Mouse (Mus musculus) CH12.LX (cell line): ENCODE results near the gene Poc1b. TPM values are rescaled to one million over a fixed set of nuclear protein-coding genes. Genes with fewer than 3 reads are reported as not detected.

Source experiments
- DNase-seq: peaks from one replicate; pipeline ENCODE4 v3.0.0-alpha.2; 2013; ENCODE audit errors: extremely low read depth
- H3K27ac ChIP-seq: 2 replicates; pipeline ENCODE4 v1.5.1; 2012; ENCODE audit warnings: low read depth, mild to moderate bottlenecking, control low read depth, moderate library complexity; ENCODE audit not compliant: insufficient read depth
- H3K27me3 ChIP-seq: replicated peaks from 2 replicates; pipeline ENCODE3; 2012; ENCODE audit warnings: inconsistent platforms
- H3K36me3 ChIP-seq, 2 experiments: replicated peaks in 1 of 2; 2 replicates each; pipeline versions ENCODE3 to v1.6.1; 2012; ENCODE audit warnings: inconsistent platforms in 1 of 2, low read length in 1 of 2, mild to moderate bottlenecking in 1 of 2, mixed read lengths in 1 of 2, moderate library complexity in 1 of 2; ENCODE audit not compliant: control insufficient read depth in 1 of 2, insufficient read depth in 1 of 2
- H3K4me1 ChIP-seq, 2 experiments: 2 replicates each; pipeline ENCODE4 v1.6.1; 2012; ENCODE audit warnings: inconsistent platforms in 1 of 2, moderate library complexity in 1 of 2; ENCODE audit not compliant: insufficient read depth in 2 of 2, control insufficient read depth in 1 of 2
- H3K4me2 ChIP-seq: 2 replicates; pipeline ENCODE4 v1.6.1; 2012; ENCODE audit warnings: low read depth, mild to moderate bottlenecking, control low read depth; ENCODE audit not compliant: poor library complexity, insufficient read depth, severe bottlenecking
- H3K4me3 ChIP-seq, 3 experiments: fragments of 150-350 bp in 1 of 3; sonication (generic) in 1 of 3; replicated peaks in 1 of 3; 2 replicates each; pipeline versions ENCODE3 to v1.5.1; 2011 to 2012; ENCODE audit warnings: low read depth in 2 of 3, low read length in 2 of 3, mild to moderate bottlenecking in 2 of 3, moderate library complexity in 2 of 3, control low read depth in 1 of 3, improper control_type of control experiment in 1 of 3, inconsistent platforms in 1 of 3, mixed read lengths in 1 of 3; ENCODE audit not compliant: poor library complexity in 1 of 3
- H3K79me2 ChIP-seq: replicated peaks from 2 replicates; pipeline ENCODE4 v1.6.1; 2012; ENCODE audit warnings: mild to moderate bottlenecking, moderate library complexity; ENCODE audit not compliant: control insufficient read depth, poor library complexity, insufficient read depth, severe bottlenecking; ENCODE audit errors: extremely low read depth
- H3K9ac ChIP-seq: 2 replicates; pipeline ENCODE4 v1.6.1; 2012; ENCODE audit warnings: low read depth, mild to moderate bottlenecking, control low read depth, moderate library complexity; ENCODE audit not compliant: insufficient read depth
- H3K9me3 ChIP-seq: replicated peaks from 2 replicates; pipeline ENCODE3; 2012; ENCODE audit warnings: low read length, inconsistent platforms, mixed read lengths
- ELF1 ChIP-seq: IDR thresholded peaks from 2 replicates; pipeline ENCODE4 v1.6.1; 2014; ENCODE audit warnings: low read depth, mild to moderate bottlenecking, inconsistent platforms, low read length, improper control_type of control experiment
- EP300 ChIP-seq: IDR thresholded peaks from 2 replicates; pipeline ENCODE4 v1.6.1; 2011; ENCODE audit warnings: low read length, improper control_type of control experiment
- IRF4 ChIP-seq: IDR thresholded peaks from 2 replicates; pipeline ENCODE4 v1.6.1; 2014; ENCODE audit warnings: low read depth, mild to moderate bottlenecking, inconsistent platforms, low read length, improper control_type of control experiment
- JUND ChIP-seq: conservative IDR thresholded peaks from 2 replicates; pipeline ENCODE4 v1.6.1; 2011; ENCODE audit warnings: low read depth, low read length, improper control_type of control experiment
- MAFK ChIP-seq: IDR thresholded peaks from 2 replicates; pipeline ENCODE4 v1.6.1; 2011; ENCODE audit warnings: low read length, improper control_type of control experiment; ENCODE audit not compliant: insufficient replicate concordance
- MAX ChIP-seq: IDR thresholded peaks from 2 replicates; pipeline ENCODE4 v1.6.1; 2011; ENCODE audit warnings: low read length, improper control_type of control experiment
- MAZ ChIP-seq: IDR thresholded peaks from 2 replicates; pipeline ENCODE4 v1.6.1; 2012; ENCODE audit warnings: low read depth, mild to moderate bottlenecking, inconsistent platforms, low read length, improper control_type of control experiment, moderate library complexity
- MEF2A ChIP-seq: IDR thresholded peaks from 2 replicates; pipeline ENCODE4 v1.6.1; 2014; ENCODE audit warnings: low read depth, mild to moderate bottlenecking, inconsistent platforms, low read length, improper control_type of control experiment, borderline replicate concordance
- MXI1 ChIP-seq: IDR thresholded peaks from 2 replicates; pipeline ENCODE4 v1.6.1; 2011; ENCODE audit warnings: mild to moderate bottlenecking, low read depth, low read length, improper control_type of control experiment
- MYC ChIP-seq: IDR thresholded peaks from 2 replicates; pipeline ENCODE4 v1.6.1; 2011; ENCODE audit warnings: low read depth, mild to moderate bottlenecking, improper control_type of control experiment, low read length
- NRF1 ChIP-seq: IDR thresholded peaks from 2 replicates; pipeline ENCODE4 v1.6.1; 2014; ENCODE audit warnings: low read depth, mild to moderate bottlenecking, inconsistent platforms, low read length, improper control_type of control experiment, moderate library complexity
- POLR2A ChIP-seq: IDR thresholded peaks from 2 replicates; pipeline ENCODE4 v1.6.1; 2011; ENCODE audit warnings: low read depth, mild to moderate bottlenecking, improper control_type of control experiment, low read length
- POLR2AphosphoS2 ChIP-seq: IDR thresholded peaks from 2 replicates; pipeline ENCODE4 v1.6.1; 2011; ENCODE audit warnings: low read depth, low read length, improper control_type of control experiment
- TCF12 ChIP-seq: IDR thresholded peaks from 2 replicates; pipeline ENCODE4 v1.6.1; 2014; ENCODE audit warnings: low read depth, mild to moderate bottlenecking, inconsistent platforms, low read length, improper control_type of control experiment
- ZC3H11A ChIP-seq: IDR thresholded peaks from 2 replicates; pipeline ENCODE4 v1.6.1; 2012; ENCODE audit warnings: low read depth, mild to moderate bottlenecking, inconsistent platforms, low read length, improper control_type of control experiment
- ZKSCAN1 ChIP-seq: IDR thresholded peaks from 2 replicates; pipeline ENCODE4 v1.6.1; 2012; ENCODE audit warnings: low read depth, inconsistent platforms, low read length, improper control_type of control experiment, borderline replicate concordance
- ZMIZ1 ChIP-seq: IDR thresholded peaks from 2 replicates; pipeline ENCODE4 v1.6.1; 2012; ENCODE audit warnings: low read depth, mild to moderate bottlenecking, inconsistent platforms, low read length, improper control_type of control experiment
- ZNF384 ChIP-seq: IDR thresholded peaks from 2 replicates; pipeline ENCODE4 v1.6.1; 2012; ENCODE audit warnings: low read depth, low read length, improper control_type of control experiment, inconsistent platforms
- dilution Hi-C: fragments of 300-500 bp; cut with MboI; formaldehyde crosslinking; loops from 2 replicates; pipeline ENCODE4 v1.14.3; 2020; ENCODE audit warnings: low sequenced_read_pairs; ENCODE audit not compliant: extremely low pct_unique_long_range_greater_than_20kb, extremely low pct_ligation_motif_present
- in situ Hi-C: fragments of 300-500 bp; cut with MboI; formaldehyde crosslinking; loops from 3 replicates; pipeline ENCODE4 v1.14.3; 2019; ENCODE audit warnings: low sequenced_read_pairs, low pct_ligation_motif_present, low pct_unique_long_range_greater_than_20kb, mixed read lengths
- polyA plus RNA-seq: library from polyadenylated mRNA; unstranded; fragments of >175 nt; gene quantifications from 2 replicates; pipeline ENCODE4 v1.2.1, GENCODE M21; 2012; ENCODE audit warnings: low read depth; ENCODE audit not compliant: insufficient read length
- total RNA-seq, 2 experiments: library from RNA; depleted of rRNA; stranded (reverse); fragments of 300-350 nt in 1 of 2; fragments of >200 nt in 1 of 2; gene quantifications; 2 replicates each; pipeline ENCODE4 v1.2.3; 2012 to 2014

Gene Poc1b
- total and polyA plus RNA-seq, 3 experiments = 3.8 to 18.2 (median 5.6) TPM

DNA sequence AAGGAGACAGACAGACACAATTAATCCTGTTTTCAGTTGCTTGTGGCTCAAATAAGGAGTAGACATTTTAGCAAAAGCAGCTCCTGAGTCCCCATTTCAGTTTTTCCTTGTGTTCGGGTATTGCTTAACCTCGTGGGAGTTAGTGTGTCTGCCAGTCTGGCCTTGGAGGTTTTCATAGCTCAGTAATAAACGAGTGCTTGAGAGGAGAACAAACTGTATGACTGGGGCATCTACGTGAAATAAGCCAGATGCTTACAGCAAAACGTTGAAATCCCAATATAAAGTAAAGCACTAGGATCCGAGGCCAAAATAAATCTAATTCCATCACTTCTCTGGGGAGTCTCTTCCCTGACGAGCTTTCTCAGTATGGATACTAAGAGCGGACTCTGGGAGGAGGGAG lies 38.8 kb downstream of the Poc1b start:
- no peak overlapping the region for H3K4me2 ChIP-seq
- in situ Hi-C loops = no loop called here
- dilution Hi-C loops = no loop called here
- H3K4me1 ChIP-seq = no peaks in the 10 kb centered on the region
- H3K27me3 ChIP-seq = no peaks in the 10 kb centered on the region
- H3K9me3 ChIP-seq = no peaks in the 10 kb centered on the region
- no peak overlapping the region for H3K4me3 ChIP-seq
- no peak overlapping the region for H3K27ac ChIP-seq
- H3K36me3 ChIP-seq = peaks cover 0 to 45% of the 10 kb centered on the region in 2 experiments
- no peak overlapping the region for H3K9ac ChIP-seq
- no peak for DNase-seq
- H3K79me2 ChIP-seq = no peaks in the 10 kb centered on the region
- no peak for TF ChIP-seq MAFK
- TF ChIP-seq IRF4 = no peak
- TF ChIP-seq ZC3H11A = no peak
- no peak for TF ChIP-seq MXI1
- TF ChIP-seq ZNF384 = no peak
- TF ChIP-seq MEF2A = no peak
- TF ChIP-seq ELF1 = no peak
- TF ChIP-seq NRF1 = no peak
- no peak for TF ChIP-seq EP300
- no peak for TF ChIP-seq JUND
- no peak for TF ChIP-seq ZMIZ1

DNA sequence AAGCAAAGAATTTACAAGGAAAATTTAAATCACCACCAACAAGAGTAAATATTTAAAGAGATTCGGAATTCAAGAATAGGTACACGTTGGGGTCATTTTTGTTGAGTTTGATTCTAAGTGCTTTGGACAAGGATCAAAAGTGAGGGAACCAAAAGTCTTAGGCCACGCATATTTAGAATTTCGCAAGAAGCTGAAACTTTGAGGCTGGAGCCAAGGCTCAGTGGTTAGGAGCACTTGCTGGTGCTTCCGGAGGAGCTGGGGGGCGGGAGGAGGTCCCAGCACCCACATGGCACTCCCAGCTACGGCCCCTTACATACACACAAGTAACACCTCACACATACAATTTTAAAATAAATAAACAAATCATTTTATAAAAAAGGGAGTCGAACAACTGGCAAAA lies 39.8 kb downstream of the Poc1b start:
- Histone ChIP-seq H3K4me2 (no peak overlapping the region), H3K79me2 (no peaks in the 10 kb centered on the region; the same call in 1 of the 2 replicates), H3K4me1 (no peaks in the 10 kb centered on the region), H3K9me3 (no peaks in the 10 kb centered on the region), H3K4me3 (no peak overlapping the region), H3K27me3 (no peaks in the 10 kb centered on the region), H3K9ac (no peak overlapping the region), H3K36me3 (peaks cover 0 to 43% of the 10 kb centered on the region in 2 experiments), H3K27ac (no peak overlapping the region)
- in situ Hi-C loops (no loop called here), dilution Hi-C loops (no loop called here)
- TF ChIP-seq POLR2AphosphoS2 (no peak), MAX (no peak), MYC (no peak), POLR2A (no peak), TCF12 (no peak), MAZ (no peak), ELF1 (no peak), MEF2A (no peak), ZKSCAN1 (no peak)
- DNase-seq = no peak
